In the genomic region with DNA sequence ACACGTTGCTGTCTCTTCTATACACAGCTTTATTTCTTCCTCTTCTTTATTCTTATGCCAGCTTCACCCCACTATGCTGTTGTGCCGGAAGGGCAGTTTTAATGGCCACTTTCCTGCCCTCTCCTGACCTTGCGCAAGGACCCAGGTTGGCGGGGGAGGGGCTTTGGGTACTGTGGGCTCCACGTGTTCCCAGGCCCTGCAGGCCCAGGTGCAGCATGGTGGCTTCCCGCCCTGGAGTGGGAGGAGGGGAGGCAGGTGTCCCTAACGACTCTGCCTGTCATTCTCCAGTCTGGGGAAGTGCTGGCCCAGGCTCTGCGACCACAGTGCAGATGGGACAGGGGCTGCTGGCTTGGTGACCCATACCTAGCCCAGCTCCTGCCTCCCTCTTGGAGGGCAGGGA, we compare ENCODE assay signal across 16 mouse cellular contexts. TPM values are rescaled to one million over a fixed set of nuclear protein-coding genes. Genes with fewer than 3 reads are reported as not detected.
DNase-seq lines count a peak whose midpoint lies in the region; ATAC-seq and TF ChIP-seq lines count a peak whose summit lies in the region.
"Had no signal": no experiment of that assay in that cellular context is flagged by ENCODE, and none has a peak within 500 bp of the region (broad histone marks: within the 10 kb centered on the region; RNA-seq: fewer than 3 reads in every experiment).

No protein-coding gene starts in this region.

- DNase-seq in ES-E14 (ENCODE audit: low read depth, low spot score): no peak
- no peak for DNase-seq in limb, embryonic 10.5 days (ENCODE audit: low spot score)
- peak; percentile 80 for DNase-seq in thymus, adult 2 months
- no peak for DNase-seq in layer of hippocampus, adult 11-12 months (ENCODE audit: low spot score)
- no peak for DNase-seq in frontal cortex, postnatal 14 days (ENCODE audit: low spot score in 2 of 2)
- DNase-seq: adrenal gland, adult 2 months; gastrocnemius, postnatal 10 days; layer of hippocampus, adult 9-11 months; right cerebral cortex, postnatal 4 days had no signal

- no peak overlapping the region for H3K27ac ChIP-seq in hindbrain, embryonic 12.5 days
- H3K27ac ChIP-seq in hindbrain, embryonic 16.5 days (ENCODE audit: low read depth, low read length): no peak overlapping the region
- H3K27ac ChIP-seq in ES-E14 (ENCODE audit: insufficient read depth, low read depth, low read length, poor library complexity, severe bottlenecking): no peak overlapping the region
- H3K27ac ChIP-seq in limb, embryonic 10.5 days: peak overlapping the region; percentile 56
- H3K27ac ChIP-seq in thymus, adult 2 months (ENCODE audit: control insufficient read depth, insufficient read depth, low read length): peak overlapping the region; percentile 89
- H3K27ac ChIP-seq: limb, embryonic 15.5 days; midbrain, embryonic 10.5 days had no signal

- H3K9me3 ChIP-seq in hindbrain, embryonic 12.5 days (replicated peaks): no peaks in the 10 kb centered on the region
- no peaks in the 10 kb centered on the region for H3K9me3 ChIP-seq in hindbrain, embryonic 16.5 days (ENCODE audit: control insufficient read depth, low read length)
- no peaks in the 10 kb centered on the region for H3K9me3 ChIP-seq in ES-E14 (ENCODE audit: control insufficient read depth, insufficient read depth, low read depth, low read length)
- no peaks in the 10 kb centered on the region for H3K9me3 ChIP-seq in limb, embryonic 10.5 days (replicated peaks)
- H3K9me3 ChIP-seq: limb, embryonic 15.5 days; midbrain, embryonic 10.5 days had no signal

- WGBS in hindbrain, embryonic 12.5 days: 56% methylated on average over 8 of the region's 8 CpGs
- 59% methylated on average over 8 of the region's 8 CpGs for WGBS in hindbrain, embryonic 16.5 days
- WGBS in limb, embryonic 10.5 days: 48% methylated on average over 8 of the region's 8 CpGs
- 4% methylated on average over 8 of the region's 8 CpGs for WGBS in thymus, adult 2 months

- H3K4me1 ChIP-seq in hindbrain, embryonic 12.5 days: peaks cover 7% of the 10 kb centered on the region
- peaks cover 6% of the 10 kb centered on the region for H3K4me1 ChIP-seq in hindbrain, embryonic 16.5 days (ENCODE audit: control insufficient read depth, insufficient read depth, low read depth, low read length)
- H3K4me1 ChIP-seq in ES-E14 (ENCODE audit: control insufficient read depth in 2 of 2, insufficient read depth in 2 of 2, low read length in 2 of 2, poor library complexity in 1 of 2): peaks cover 0 to 15% of the 10 kb centered on the region in 2 experiments; a peak in 3 of 4 replicates
- H3K4me1 ChIP-seq in limb, embryonic 10.5 days: peaks cover 24% of the 10 kb centered on the region
- H3K4me1 ChIP-seq in thymus, adult 2 months (replicated peaks; ENCODE audit: control insufficient read depth, insufficient read depth, low read length): peaks cover 49% of the 10 kb centered on the region

- TF ChIP-seq POLR2A in thymus, adult 2 months (IDR thresholded peaks at IDR 0.05; ENCODE audit: control insufficient read depth, extremely low read depth, insufficient read depth, low read length, poor library complexity): no peak

- H3K4me3 ChIP-seq in hindbrain, embryonic 12.5 days: no peak overlapping the region
- no peak overlapping the region for H3K4me3 ChIP-seq in hindbrain, embryonic 16.5 days (ENCODE audit: low read length)
- peak overlapping the region in 1 of 2 experiments; percentile 5; a peak in 1 of 4 replicates for H3K4me3 ChIP-seq in ES-E14 (ENCODE audit: insufficient read depth in 1 of 2, low read depth in 1 of 2, low read length in 2 of 2, poor library complexity in 1 of 2, severe bottlenecking in 1 of 2)
- H3K4me3 ChIP-seq in limb, embryonic 10.5 days: no peak overlapping the region
- no peak overlapping the region for H3K4me3 ChIP-seq in thymus, adult 2 months (ENCODE audit: control insufficient read depth, insufficient read depth, low read length)
- H3K4me3 ChIP-seq: limb, embryonic 15.5 days; midbrain, embryonic 10.5 days; myocyte had no signal

- TF ChIP-seq CTCF in thymus, adult 2 months (IDR thresholded peaks at IDR 0.05; ENCODE audit: borderline replicate concordance, control insufficient read depth, extremely low read depth, insufficient read depth, low read length, poor library complexity): no peak

- no peak overlapping the region for H3K4me2 ChIP-seq in hindbrain, embryonic 12.5 days (replicated peaks)
- H3K4me2 ChIP-seq in hindbrain, embryonic 16.5 days (ENCODE audit: low read length): no peak overlapping the region
- H3K4me2 ChIP-seq: limb, embryonic 15.5 days had no signal

- 0 out of 2 replicates have a peak overlapping the region, but pooled peaks have one; percentile 19 for H3K9ac ChIP-seq in hindbrain, embryonic 12.5 days
- H3K9ac ChIP-seq in hindbrain, embryonic 16.5 days (ENCODE audit: low read depth, low read length): no peak overlapping the region
- H3K9ac ChIP-seq in ES-E14 (ENCODE audit: insufficient read depth, low read depth, low read length, poor library complexity, severe bottlenecking): peak overlapping the region; percentile 23; the same call in 1 of the 2 replicates
- H3K9ac ChIP-seq: limb, embryonic 15.5 days had no signal

- in situ Hi-C loops in ES-E14 (cut with MboI; ENCODE audit: low sequenced_read_pairs in 2 of 2, unreplicated experiment in 2 of 2): no loop called here

- no peak for ATAC-seq in hindbrain, embryonic 12.5 days (ENCODE audit: low FRiP score)
- no peak for ATAC-seq in hindbrain, embryonic 16.5 days
- ATAC-seq in megakaryocyte-erythroid progenitor cell, adult 5-6 weeks (replicated peaks; ENCODE audit: low FRiP score, low TSS enrichment, poor library complexity, severe bottlenecking): no peak

- no peaks in the 10 kb centered on the region for H3K36me3 ChIP-seq in hindbrain, embryonic 12.5 days
- no peaks in the 10 kb centered on the region for H3K36me3 ChIP-seq in hindbrain, embryonic 16.5 days (ENCODE audit: control insufficient read depth, insufficient read depth, low read length)
- no peaks in the 10 kb centered on the region for H3K36me3 ChIP-seq in ES-E14 (ENCODE audit: control insufficient read depth, insufficient read depth, low read length, poor library complexity, severe bottlenecking)
- no peaks in the 10 kb centered on the region for H3K36me3 ChIP-seq in limb, embryonic 10.5 days
- no peaks in the 10 kb centered on the region for H3K36me3 ChIP-seq in thymus, adult 2 months (ENCODE audit: control insufficient read depth, insufficient read depth, low read length)
- H3K36me3 ChIP-seq: limb, embryonic 15.5 days; midbrain, embryonic 10.5 days had no signal

- H3K27me3 ChIP-seq in hindbrain, embryonic 12.5 days: no peaks in the 10 kb centered on the region
- H3K27me3 ChIP-seq in hindbrain, embryonic 16.5 days (replicated peaks; ENCODE audit: control insufficient read depth, insufficient read depth, low read length): no peaks in the 10 kb centered on the region
- H3K27me3 ChIP-seq in limb, embryonic 10.5 days (ENCODE audit: low read depth, poor library complexity, severe bottlenecking): no peaks in the 10 kb centered on the region
- H3K27me3 ChIP-seq in thymus, adult 2 months (ENCODE audit: control insufficient read depth, insufficient read depth, low read length): no peaks in the 10 kb centered on the region
- H3K27me3 ChIP-seq: limb, embryonic 15.5 days had no signal

RNA-seq across cellular contexts. Expression of gene Ptcra, which starts 4.4 kb away (rescaled TPM):
- 0.17 and 0.53 TPM in 2 replicates for polyA plus RNA-seq in hindbrain, embryonic 12.5 days (2016; fragmentation: Nextera tagmentation; extraction: Ambion mirVana)
- 0.16 TPM in 1 of 2 replicates, not detected in the other for polyA plus RNA-seq in hindbrain, embryonic 16.5 days (2015; fragmentation: Nextera tagmentation; extraction: Ambion mirVana)
- 1.8 and 2.2 TPM in 2 replicates for total RNA-seq in ES-E14 (2012; rRNA removed)
- polyA plus RNA-seq in limb, embryonic 10.5 days (2016; fragmentation: Nextera tagmentation; extraction: Ambion mirVana): 0.73 and 1.2 TPM in 2 replicates
- polyA plus RNA-seq in thymus, adult 2 months (2012; rRNA removed): 126 and 163 TPM in 2 replicates
- total RNA-seq in megakaryocyte-erythroid progenitor cell, adult 5-6 weeks (2014; fragmentation: Nextera tagmentation): not detected in 2 replicates
- total RNA-seq in megakaryocyte-erythroid progenitor cell, adult 5-6 weeks (2017): not detected in 2 replicates
- total RNA-seq: adrenal gland, adult 2 months had no signal
- polyA plus RNA-seq: adrenal gland, adult 2 months; heart, postnatal 0 days had no signal

RNA-seq across cellular contexts. Expression of gene 2310039H08Rik, which starts 4.6 kb away (rescaled TPM):
- polyA plus RNA-seq in hindbrain, embryonic 12.5 days (2016; fragmentation: Nextera tagmentation; extraction: Ambion mirVana): 41.1 and 54.7 TPM in 2 replicates
- polyA plus RNA-seq in hindbrain, embryonic 16.5 days (2015; fragmentation: Nextera tagmentation; extraction: Ambion mirVana): 49.8 and 57.2 TPM in 2 replicates
- 19.5 and 21.4 TPM in 2 replicates for total RNA-seq in ES-E14 (2012; rRNA removed)
- 34.2 and 35.4 TPM in 2 replicates for polyA plus RNA-seq in limb, embryonic 10.5 days (2016; fragmentation: Nextera tagmentation; extraction: Ambion mirVana)
- polyA plus RNA-seq in thymus, adult 2 months (2012; rRNA removed): 106 TPM in 2 replicates
- total RNA-seq in megakaryocyte-erythroid progenitor cell, adult 5-6 weeks (2014; fragmentation: Nextera tagmentation): 31.1 and 31.3 TPM in 2 replicates
- 11.9 TPM in 2 replicates for total RNA-seq in megakaryocyte-erythroid progenitor cell, adult 5-6 weeks (2017)

RNA-seq across cellular contexts. Expression of gene Rpl7l1, which starts 14.6 kb away (rescaled TPM):
- polyA plus RNA-seq in hindbrain, embryonic 12.5 days (2016; fragmentation: Nextera tagmentation; extraction: Ambion mirVana): 130 and 141 TPM in 2 replicates
- 75.5 and 80.4 TPM in 2 replicates for polyA plus RNA-seq in hindbrain, embryonic 16.5 days (2015; fragmentation: Nextera tagmentation; extraction: Ambion mirVana)
- total RNA-seq in ES-E14 (2012; rRNA removed): 132 and 179 TPM in 2 replicates
- polyA plus RNA-seq in limb, embryonic 10.5 days (2016; fragmentation: Nextera tagmentation; extraction: Ambion mirVana): 224 and 254 TPM in 2 replicates
- polyA plus RNA-seq in thymus, adult 2 months (2012; rRNA removed): 30.7 and 33.8 TPM in 2 replicates
- total RNA-seq in megakaryocyte-erythroid progenitor cell, adult 5-6 weeks (2014; fragmentation: Nextera tagmentation): 90.3 and 93.8 TPM in 2 replicates
- total RNA-seq in megakaryocyte-erythroid progenitor cell, adult 5-6 weeks (2017): 201 and 239 TPM in 2 replicates

RNA-seq across cellular contexts. Expression of gene Cnpy3, which starts 15.9 kb away (rescaled TPM):
- 58.7 and 61.6 TPM in 2 replicates for polyA plus RNA-seq in hindbrain, embryonic 12.5 days (2016; fragmentation: Nextera tagmentation; extraction: Ambion mirVana)
- 71.4 and 78.0 TPM in 2 replicates for polyA plus RNA-seq in hindbrain, embryonic 16.5 days (2015; fragmentation: Nextera tagmentation; extraction: Ambion mirVana)
- total RNA-seq in ES-E14 (2012; rRNA removed): 69.7 and 122 TPM in 2 replicates
- polyA plus RNA-seq in limb, embryonic 10.5 days (2016; fragmentation: Nextera tagmentation; extraction: Ambion mirVana): 63.6 and 67.5 TPM in 2 replicates
- 61.5 and 67.1 TPM in 2 replicates for polyA plus RNA-seq in thymus, adult 2 months (2012; rRNA removed)
- total RNA-seq in megakaryocyte-erythroid progenitor cell, adult 5-6 weeks (2014; fragmentation: Nextera tagmentation): 23.4 and 39.6 TPM in 2 replicates
- total RNA-seq in megakaryocyte-erythroid progenitor cell, adult 5-6 weeks (2017): 28.6 and 45.3 TPM in 2 replicates

RNA-seq across cellular contexts. Expression of gene Gnmt, which starts 38.9 kb away (rescaled TPM):
- 0.33 and 0.49 TPM in 2 replicates for polyA plus RNA-seq in hindbrain, embryonic 12.5 days (2016; fragmentation: Nextera tagmentation; extraction: Ambion mirVana)
- 1.1 and 1.7 TPM in 2 replicates for polyA plus RNA-seq in hindbrain, embryonic 16.5 days (2015; fragmentation: Nextera tagmentation; extraction: Ambion mirVana)
- 1.2 and 4.3 TPM in 2 replicates for total RNA-seq in ES-E14 (2012; rRNA removed)
- polyA plus RNA-seq in limb, embryonic 10.5 days (2016; fragmentation: Nextera tagmentation; extraction: Ambion mirVana): 0.48 and 0.83 TPM in 2 replicates
- 4.4 and 10.6 TPM in 2 replicates for polyA plus RNA-seq in thymus, adult 2 months (2012; rRNA removed)
- total RNA-seq in megakaryocyte-erythroid progenitor cell, adult 5-6 weeks (2014; fragmentation: Nextera tagmentation): 6.5 TPM in 1 of 2 replicates, not detected in the other
- not detected in 2 replicates for total RNA-seq in megakaryocyte-erythroid progenitor cell, adult 5-6 weeks (2017)

Comparison
In these comparisons a context has a peak if more than half of its experiments do, and no peak if none do; other contexts are left out.
1. H3K27ac ChIP-seq: peak in limb, embryonic 10.5 days (single experiment) and thymus, adult 2 months (single experiment); none in hindbrain, embryonic 12.5 days (single experiment), hindbrain, embryonic 16.5 days (single experiment) and ES-E14 (single experiment).
2. RNA of gene Ptcra, which starts 4.4 kb away (polyA plus RNA-seq): 126 to 163 TPM in thymus, adult 2 months; 0.73 to 1.2 TPM in limb, embryonic 10.5 days, 0.17 to 0.53 TPM in hindbrain, embryonic 12.5 days and 0.16 TPM in hindbrain, embryonic 16.5 days; every median in the first group is over 10 times any median in the second.